Mouse (Mus musculus): ENCODE results near the gene Gimap5. TPM values are rescaled to one million over a fixed set of nuclear protein-coding genes. Genes with fewer than 3 reads are reported as not detected.

The Gimap5 gene
- total and polyA plus RNA-seq, 3 experiments, result not detected

DNA sequence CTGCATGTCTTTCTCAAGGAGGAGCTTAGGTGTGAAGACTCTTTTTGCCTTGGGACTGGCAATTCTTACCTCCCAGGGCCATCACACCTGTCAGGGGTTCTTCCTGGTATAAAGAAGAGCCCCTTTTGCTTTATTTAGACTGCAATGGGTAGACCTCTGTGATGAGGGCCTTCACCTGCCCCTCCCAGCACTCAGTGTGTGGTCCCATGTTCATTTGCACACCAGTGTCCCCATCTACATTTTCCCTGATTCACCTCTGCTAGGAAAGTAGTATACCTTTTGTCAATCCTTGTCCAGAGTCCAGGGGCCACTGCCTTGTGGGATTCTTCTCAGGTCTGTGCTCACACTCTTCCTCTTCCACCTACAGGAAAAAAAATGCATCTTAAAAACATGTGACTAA lies 41.9 kb upstream of the Gimap5 start (continued):
- TF ChIP-seq E2F4 (IDR thresholded peaks at IDR 0.05; ENCODE audit: borderline replicate concordance, low read depth, low read length), result no peak
- no peak for TF ChIP-seq TCF12 (IDR thresholded peaks at IDR 0.05; ENCODE audit: low read depth, low read length)

DNA sequence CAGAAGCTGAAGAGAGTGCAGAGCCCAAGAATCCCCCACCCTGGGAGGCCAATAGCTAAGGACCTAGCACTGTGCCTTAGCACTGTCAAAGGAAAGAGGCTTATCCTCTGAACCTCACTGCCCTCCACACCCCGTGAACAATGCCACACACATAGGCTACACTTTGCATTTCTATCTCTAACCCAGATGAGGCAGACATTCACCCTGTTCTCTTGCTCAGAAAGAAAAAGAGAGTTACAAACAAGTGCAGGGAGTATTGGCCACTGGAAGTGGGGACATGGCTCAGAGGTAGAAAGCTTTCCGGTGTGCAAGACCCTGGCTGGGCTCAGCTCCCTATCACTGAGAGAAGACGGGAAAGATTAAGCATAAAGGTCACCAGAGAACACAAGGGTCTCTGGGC lies 39.9 kb upstream of the Gimap5 start:
- H3K4me3 ChIP-seq (ENCODE audit: control insufficient read depth in 1 of 2, insufficient read depth in 1 of 2, low read depth in 2 of 2, low read length in 2 of 2), result no peak overlapping the region
- H3K36me3 ChIP-seq (ENCODE audit: control insufficient read depth in 1 of 2, insufficient read depth in 2 of 2, low read length in 2 of 2), result no peaks in the 10 kb centered on the region
- DNase-seq (ENCODE audit: low read depth, low spot score), result no peak
- no peak overlapping the region for H3K27ac ChIP-seq (ENCODE audit: control insufficient read depth, low read depth, low read length)
- peaks cover 0 to 2% of the 10 kb centered on the region in 2 experiments; a peak in 1 of 4 replicates for H3K27me3 ChIP-seq (ENCODE audit: control insufficient read depth in 1 of 2, insufficient read depth in 2 of 2, low read length in 2 of 2)
- H3K9me3 ChIP-seq (replicated peaks; ENCODE audit: insufficient read depth, low read length), result no peaks in the 10 kb centered on the region
- no peaks in the 10 kb centered on the region for H3K4me1 ChIP-seq (ENCODE audit: control insufficient read depth in 1 of 2, insufficient read depth in 2 of 2, low read length in 2 of 2)
- H3K79me2 ChIP-seq (ENCODE audit: control insufficient read depth, insufficient read depth, low read length, poor library complexity), result no peaks in the 10 kb centered on the region
- TF ChIP-seq EP300 (IDR thresholded peaks at IDR 0.05; ENCODE audit: low read depth in 1 of 2, low read length in 2 of 2) (no peak), RAD21 (IDR thresholded peaks at IDR 0.05; ENCODE audit: low read depth, low read length) (no peak), POLR2A (IDR thresholded peaks at IDR 0.05; ENCODE audit: control insufficient read depth in 1 of 2, insufficient read depth in 1 of 2, low read depth in 1 of 2, low read length in 2 of 2, poor library complexity in 1 of 2) (no peak), ZMIZ1 (IDR thresholded peaks at IDR 0.05; ENCODE audit: low read depth, low read length) (no peak), TAL1 (IDR thresholded peaks at IDR 0.05; ENCODE audit: low read length) (no peak), SMC3 (IDR thresholded peaks at IDR 0.05; ENCODE audit: low read depth, low read length) (no peak), TBP (IDR thresholded peaks at IDR 0.05; ENCODE audit: low read depth, low read length) (no peak), NRF1 (IDR thresholded peaks at IDR 0.05; ENCODE audit: insufficient read depth, low read depth, low read length, poor library complexity, severe bottlenecking) (no peak), ZNF384 (IDR thresholded peaks at IDR 0.05; ENCODE audit: low read depth, low read length) (no peak), USF1 (IDR thresholded peaks at IDR 0.05; ENCODE audit: low read depth, low read length) (no peak)
- H3K9ac ChIP-seq (ENCODE audit: control insufficient read depth, low read depth, low read length, poor library complexity, severe bottlenecking), result no peak overlapping the region

DNA sequence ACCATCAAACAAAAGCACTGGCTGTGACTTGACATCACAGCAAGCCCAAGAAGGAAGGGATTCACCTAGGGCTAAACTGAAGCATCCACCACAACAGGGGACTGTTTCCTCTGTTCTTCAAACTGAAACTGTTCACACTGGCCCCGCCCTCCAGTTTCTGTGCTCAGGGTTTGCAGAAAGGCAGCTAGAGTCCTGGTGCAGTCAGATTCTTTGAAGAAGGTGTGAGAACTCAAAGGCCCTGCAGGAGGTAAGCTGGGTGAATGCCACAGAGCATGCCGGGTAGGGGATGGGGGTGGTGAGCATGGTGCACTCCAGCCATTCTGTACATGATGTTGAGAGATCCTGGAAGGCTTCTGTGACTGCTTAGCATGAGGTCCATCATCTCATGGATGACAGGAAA lies 27.5 kb upstream of the Gimap5 start, which contains the start of the genes Gm28053 and Gimap7:
Gene Gm28053 (plus strand): TSS at position 153 of the 400 bp plus-strand sequence.
Gene Gimap7 (plus strand): TSS at position 167 of the 400 bp plus-strand sequence.
- DNase-seq (ENCODE audit: low read depth, low spot score), result no peak

DNA sequence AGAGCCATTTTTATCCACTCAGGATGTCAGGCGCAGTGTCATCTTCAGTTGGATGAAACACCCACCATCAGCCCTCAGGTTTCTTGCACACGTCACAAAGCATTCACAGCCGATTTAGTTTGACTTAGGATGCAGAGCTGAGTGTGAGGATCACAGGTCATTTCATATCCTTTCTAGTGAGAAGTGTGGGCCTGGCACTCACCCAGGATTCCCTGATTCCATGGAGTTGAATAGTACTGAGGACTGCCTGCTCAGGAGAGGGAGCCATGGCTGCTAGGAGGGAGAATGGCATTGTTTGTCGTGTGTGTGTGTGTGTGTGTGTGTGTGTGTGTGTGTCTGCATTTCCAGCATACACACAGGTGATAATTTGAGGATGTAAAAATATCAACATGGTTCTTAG lies 25.7 kb upstream of the Gimap5 start:
- H3K79me2 ChIP-seq (ENCODE audit: control insufficient read depth, insufficient read depth, low read length, poor library complexity), result no peaks in the 10 kb centered on the region
- no peak overlapping the region for H3K9ac ChIP-seq (ENCODE audit: control insufficient read depth, low read depth, low read length, poor library complexity, severe bottlenecking)
- H3K27me3 ChIP-seq (ENCODE audit: control insufficient read depth in 1 of 2, insufficient read depth in 2 of 2, low read length in 2 of 2), result no peaks in the 10 kb centered on the region
- H3K27ac ChIP-seq (ENCODE audit: control insufficient read depth, low read depth, low read length), result no peak overlapping the region
- H3K36me3 ChIP-seq (ENCODE audit: control insufficient read depth in 1 of 2, insufficient read depth in 2 of 2, low read length in 2 of 2), result no peaks in the 10 kb centered on the region
- no peak for DNase-seq (ENCODE audit: low read depth, low spot score)
- TF ChIP-seq ZNF384 (IDR thresholded peaks at IDR 0.05; ENCODE audit: low read depth, low read length), result no peak
- no peak for TF ChIP-seq TBP (IDR thresholded peaks at IDR 0.05; ENCODE audit: low read depth, low read length)
- H3K4me1 ChIP-seq (ENCODE audit: control insufficient read depth in 1 of 2, insufficient read depth in 2 of 2, low read length in 2 of 2), result no peaks in the 10 kb centered on the region
- H3K4me3 ChIP-seq (ENCODE audit: control insufficient read depth in 1 of 2, insufficient read depth in 1 of 2, low read depth in 2 of 2, low read length in 2 of 2), result no peak overlapping the region
- no peaks in the 10 kb centered on the region for H3K9me3 ChIP-seq (replicated peaks; ENCODE audit: insufficient read depth, low read length)

More for the DNA sequence above, 27.5 kb upstream of the Gimap5 start, which contains the start of the genes Gm28053 and Gimap7:
- H3K79me2 ChIP-seq (ENCODE audit: control insufficient read depth, insufficient read depth, low read length, poor library complexity), result no peaks in the 10 kb centered on the region
- H3K4me3 ChIP-seq (ENCODE audit: control insufficient read depth in 1 of 2, insufficient read depth in 1 of 2, low read depth in 2 of 2, low read length in 2 of 2), result no peak within 1 kb of the TSS
- TF ChIP-seq NRF1 (IDR thresholded peaks at IDR 0.05; ENCODE audit: insufficient read depth, low read depth, low read length, poor library complexity, severe bottlenecking), result no peak
- no peak for TF ChIP-seq GATA1 (IDR thresholded peaks at IDR 0.05; ENCODE audit: low read depth, low read length)
- no peak for TF ChIP-seq RAD21 (IDR thresholded peaks at IDR 0.05; ENCODE audit: low read depth, low read length)
- H3K9ac ChIP-seq (ENCODE audit: control insufficient read depth, low read depth, low read length, poor library complexity, severe bottlenecking), result no peak within 1 kb of the TSS
- H3K9me3 ChIP-seq (replicated peaks; ENCODE audit: insufficient read depth, low read length), result no peaks in the 10 kb centered on the region
- H3K4me1 ChIP-seq (ENCODE audit: control insufficient read depth in 1 of 2, insufficient read depth in 2 of 2, low read length in 2 of 2), result no peaks in the 10 kb centered on the region
- H3K27me3 ChIP-seq (ENCODE audit: control insufficient read depth in 1 of 2, insufficient read depth in 2 of 2, low read length in 2 of 2), result no peaks in the 10 kb centered on the region
- H3K36me3 ChIP-seq (ENCODE audit: control insufficient read depth in 1 of 2, insufficient read depth in 2 of 2, low read length in 2 of 2), result no peaks in the 10 kb centered on the region
- H3K27ac ChIP-seq (ENCODE audit: control insufficient read depth, low read depth, low read length), result no peak within 1 kb of the TSS

All from MEL (cell line).